Mouse (Mus musculus) limb, embryonic 13.5 days (tissue): Measurements from ENCODE around the gene Tk1. TPM values are rescaled to one million over a fixed set of nuclear protein-coding genes. Genes with fewer than 3 reads are reported as not detected.
"Not testable (repeated sequence)": the region's sequence is repeated elsewhere in the genome, so short reads cannot be mapped to it uniquely, and the experiment has no call there.

Experiments used
- ATAC-seq: fragments of 200-750 bp; cut with Nextera tagmentation; 2 replicates; pipeline ENCODE4 v1.8.0; 2017; ENCODE audit warnings: low read depth, moderate number of reproducible peaks, moderate TSS enrichment; ENCODE audit not compliant: low FRiP score
- H3K27ac ChIP-seq: fragments of 300-500 bp; sonication (generic); 2 replicates; pipeline ENCODE4 v1.5.1; 2015; ENCODE audit warnings: inconsistent platforms, mild to moderate bottlenecking, moderate library complexity
- H3K27me3 ChIP-seq: fragments of 300-500 bp; sonication (generic); 2 replicates; pipeline ENCODE4 v1.6.1; 2015; ENCODE audit warnings: mild to moderate bottlenecking, inconsistent platforms
- H3K36me3 ChIP-seq: fragments of 300-500 bp; sonication (generic); 2 replicates; pipeline ENCODE4 v1.6.1; 2015; ENCODE audit warnings: inconsistent platforms, mild to moderate bottlenecking, moderate library complexity
- H3K4me1 ChIP-seq: fragments of 300-500 bp; sonication (generic); 2 replicates; pipeline ENCODE4 v1.6.1; 2015; ENCODE audit warnings: inconsistent platforms
- H3K4me2 ChIP-seq: fragments of 300-500 bp; sonication (generic); replicated peaks from 2 replicates; pipeline ENCODE4 v1.6.1; 2015; ENCODE audit warnings: inconsistent platforms, mild to moderate bottlenecking, moderate library complexity
- H3K4me3 ChIP-seq: fragments of 300-500 bp; sonication (generic); 2 replicates; pipeline ENCODE4 v1.5.1; 2015; ENCODE audit warnings: moderate library complexity, mild to moderate bottlenecking, inconsistent platforms
- H3K9ac ChIP-seq: fragments of 300-500 bp; sonication (generic); 2 replicates; pipeline ENCODE4 v1.6.1; 2015; ENCODE audit warnings: mild to moderate bottlenecking, inconsistent platforms
- H3K9me3 ChIP-seq: fragments of 300-500 bp; sonication (generic); 2 replicates; pipeline ENCODE4 v1.6.1; 2016; ENCODE audit warnings: inconsistent platforms
- WGBS: fragments of 180-500 bp; shearing (Covaris S2); methylation state at CpG from one replicate; pipeline ENCODE4 v1.1.7; 2015; 5-methylcytosine and 5-hydroxymethylcytosine counted together
- polyA plus RNA-seq: library from polyadenylated mRNA; unstranded; fragments of >200 nt; fragmentation: Nextera tagmentation; extraction: Ambion mirVana; gene quantifications from 2 replicates; pipeline ENCODE4 v1.2.1, GENCODE M21; 2015

Gene Tk1
- polyA plus RNA-seq, 1 experiment from 2014 or later = 133 TPM

DNA sequence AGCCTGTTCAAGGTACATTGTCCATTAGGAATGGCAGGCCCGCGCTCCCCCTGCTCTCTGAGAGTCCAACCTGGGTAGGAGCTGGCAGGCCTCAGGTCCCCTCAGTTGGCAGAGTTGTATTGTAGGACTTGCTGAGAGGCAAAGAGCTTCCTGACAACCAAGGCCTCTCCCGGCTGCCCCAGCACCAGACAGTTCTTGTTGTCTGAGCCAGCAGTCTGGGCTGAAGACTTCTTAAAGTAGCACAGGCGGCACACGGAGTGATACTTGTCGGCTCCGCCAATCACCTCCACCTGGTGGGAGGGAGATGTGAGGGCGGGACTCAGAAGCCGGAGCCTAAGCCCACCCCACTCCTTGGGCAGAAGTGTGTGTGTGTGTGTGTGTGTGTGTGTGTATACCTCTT lies 10.0 kb downstream of the Tk1 start:
- H3K4me3 ChIP-seq, H3K9me3 ChIP-seq, ATAC-seq, H3K4me1 ChIP-seq, H3K9ac ChIP-seq, H3K4me2 ChIP-seq, H3K27me3 ChIP-seq, H3K27ac ChIP-seq: not testable (repeated sequence)
- 82% methylated on average over 9 of the region's 9 CpGs for WGBS
- peaks cover 90% of the 10 kb centered on the region for H3K36me3 ChIP-seq

GRCm38 (mm10) chr11:117814704-117815366 lies 11.1 kb downstream of the Tk1 start:
- no peak for ATAC-seq
- Histone ChIP-seq H3K9me3 (no peaks in the 10 kb centered on the region), H3K27ac (no peak overlapping the region), H3K4me2 (no peak overlapping the region), H3K9ac (no peak overlapping the region), H3K27me3 (no peaks in the 10 kb centered on the region), H3K36me3 (peaks cover 80% of the 10 kb centered on the region), H3K4me1 (peaks cover 18% of the 10 kb centered on the region), H3K4me3 (no peak overlapping the region)
- WGBS = 95% methylated on average over 6 of the region's 6 CpGs

- H3K9me3 ChIP-seq = no peaks in the 10 kb centered on the region
- no peak overlapping the region for H3K4me3 ChIP-seq
- ATAC-seq = no peak
- H3K36me3 ChIP-seq = peaks cover 71% of the 10 kb centered on the region
- no peak overlapping the region for H3K4me2 ChIP-seq
- H3K27me3 ChIP-seq = no peaks in the 10 kb centered on the region
- 83% methylated on average over 5 of the region's 5 CpGs for WGBS
- H3K27ac ChIP-seq = no peak overlapping the region
- H3K4me1 ChIP-seq = peaks cover 22% of the 10 kb centered on the region
- H3K9ac ChIP-seq = no peak overlapping the region
Measured at GRCm38 (mm10) chr11:117813867-117814266, 12.0 kb downstream of the Tk1 start.

- Histone ChIP-seq H3K27ac (peak overlapping the region; percentile 44; the same call in 1 of the 2 replicates), H3K9ac (peak overlapping the region; percentile 81), H3K4me2 (peak overlapping the region; percentile 100), H3K27me3 (no peaks in the 10 kb centered on the region), H3K4me1 (peaks cover 22% of the 10 kb centered on the region), H3K4me3 (peak overlapping the region; percentile 91), H3K9me3 (no peaks in the 10 kb centered on the region), H3K36me3 (peaks cover 38% of the 10 kb centered on the region)
- peak; percentile 76 for ATAC-seq
- under 1% methylated on average over 21 of the region's 21 CpGs for WGBS
Measured at GRCm38 (mm10) chr11:117810401-117811046, 15.4 kb downstream of the Tk1 start.

- ATAC-seq = peak; percentile 77; the same call in 1 of the 2 replicates
- Histone ChIP-seq H3K4me3 (peak within 1 kb of the TSS; percentile 91), H3K4me1 (peaks cover 22% of the 10 kb centered on the region), H3K27me3 (no peaks in the 10 kb centered on the region), H3K9ac (peak within 1 kb of the TSS; percentile 81), H3K4me2 (peak within 1 kb of the TSS; percentile 100), H3K27ac (peak within 1 kb of the TSS; percentile 44), H3K36me3 (peaks cover 30% of the 10 kb centered on the region), H3K9me3 (no peaks in the 10 kb centered on the region)
- under 1% methylated on average over 75 of the region's 75 CpGs for WGBS
Measured at GRCm38 (mm10) chr11:117809407-117810311, 16.2 kb downstream of the Tk1 start, which contains the start of the genes Gm20708 and Syngr2. Gm20708 (plus strand) TSS chr11:117809668. Syngr2 (plus strand) TSS chr11:117809668.

DNA sequence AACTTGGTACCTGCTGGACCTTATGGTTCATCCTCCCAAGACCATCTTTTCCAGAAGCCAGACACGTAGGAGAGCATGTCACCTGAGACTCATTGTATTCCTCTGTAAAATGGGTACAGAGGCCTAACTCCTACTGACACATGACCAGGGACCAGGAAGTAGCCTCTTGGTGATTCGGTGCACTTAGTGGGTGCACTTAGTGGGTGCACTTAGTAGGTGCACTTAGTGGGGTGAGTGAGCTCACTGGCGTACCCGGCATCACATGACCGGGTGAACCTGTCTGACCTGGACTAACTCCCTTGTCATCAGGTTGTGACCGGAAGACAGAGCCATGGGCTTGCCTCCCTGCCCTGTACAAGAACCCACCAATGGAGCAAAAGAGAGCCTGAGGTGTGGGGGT lies 19.1 kb downstream of the Tk1 start:
- Histone ChIP-seq H3K4me3 (no peak overlapping the region), H3K27me3 (no peaks in the 10 kb centered on the region), H3K36me3 (peaks cover under 1% of the 10 kb centered on the region; the same call in 1 of the 2 replicates), H3K9ac (no peak overlapping the region), H3K4me2 (no peak overlapping the region), H3K9me3 (no peaks in the 10 kb centered on the region), H3K27ac (no peak overlapping the region), H3K4me1 (peaks cover 22% of the 10 kb centered on the region)
- WGBS = 90% methylated on average over 6 of the region's 6 CpGs
- ATAC-seq = no peak

DNA sequence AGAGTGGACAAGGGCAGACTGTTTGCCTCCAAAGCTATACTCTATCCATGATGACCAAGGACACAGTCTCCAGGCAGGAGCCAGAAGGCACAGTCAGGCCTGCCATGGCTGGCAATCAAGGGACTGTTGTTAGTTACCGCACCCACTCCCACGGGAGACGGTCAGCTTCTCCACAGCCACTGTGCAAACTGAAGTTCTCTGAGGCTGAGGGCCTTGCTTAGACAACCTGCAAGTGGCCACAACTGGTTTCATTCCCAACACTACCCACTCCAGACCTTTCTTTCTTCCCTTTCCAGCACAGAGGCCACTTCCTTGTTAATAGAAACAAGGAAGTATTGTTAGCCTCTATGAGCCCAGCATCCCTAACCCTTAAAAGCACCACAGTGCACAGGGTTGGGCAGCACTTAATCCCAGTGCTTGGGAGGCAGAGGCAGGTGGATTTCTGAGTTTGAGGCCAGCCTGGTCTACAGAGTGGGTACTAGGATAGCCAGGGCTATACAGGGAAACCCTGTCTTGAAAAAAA lies 22.7 kb downstream of the Tk1 start:
- H3K4me3 ChIP-seq = no peak overlapping the region
- no peaks in the 10 kb centered on the region for H3K27me3 ChIP-seq
- ATAC-seq = no peak
- no peak overlapping the region for H3K27ac ChIP-seq
- H3K4me2 ChIP-seq = no peak overlapping the region
- no peaks in the 10 kb centered on the region for H3K36me3 ChIP-seq
- H3K9ac ChIP-seq = no peak overlapping the region
- 87% methylated on average over 3 of the region's 3 CpGs for WGBS
- H3K9me3 ChIP-seq = no peaks in the 10 kb centered on the region
- H3K4me1 ChIP-seq = 0 out of 2 replicates have a peak, but pooled peaks cover 2% of the 10 kb centered on the region

DNA sequence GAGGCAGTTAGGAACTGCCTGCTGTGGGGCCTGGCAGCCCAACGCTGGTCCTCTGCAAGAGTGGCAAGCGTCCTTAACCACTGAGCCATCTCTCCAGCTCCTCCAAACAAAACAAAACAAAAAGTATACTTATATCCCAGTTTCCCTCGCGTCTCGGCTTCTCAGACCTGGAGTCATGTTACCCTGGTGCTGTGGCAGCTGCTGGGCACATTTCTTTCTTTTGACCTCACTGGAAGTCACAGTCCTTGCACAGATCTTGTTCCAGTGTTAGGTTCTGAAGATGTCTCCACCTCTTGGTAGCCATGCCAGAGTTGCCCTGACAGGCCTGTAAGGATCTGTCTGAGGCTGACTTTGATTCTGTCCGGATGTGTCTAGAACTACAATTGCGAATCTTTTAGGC lies 24.2 kb downstream of the Tk1 start:
- Histone ChIP-seq H3K9me3 (no peaks in the 10 kb centered on the region), H3K4me2 (no peak overlapping the region), H3K9ac (no peak overlapping the region), H3K4me3 (no peak overlapping the region), H3K27me3 (no peaks in the 10 kb centered on the region), H3K27ac (no peak overlapping the region), H3K4me1 (0 out of 2 replicates have a peak, but pooled peaks cover 3% of the 10 kb centered on the region), H3K36me3 (no peaks in the 10 kb centered on the region)
- 64% methylated on average over 7 of the region's 7 CpGs for WGBS
- ATAC-seq = no peak

GRCm38 (mm10) chr11:117800038-117800437 lies 25.9 kb downstream of the Tk1 start:
- no peak overlapping the region for H3K4me2 ChIP-seq
- no peak overlapping the region for H3K9ac ChIP-seq
- WGBS = 83% methylated on average over 7 of the region's 7 CpGs
- H3K4me3 ChIP-seq = no peak overlapping the region
- H3K9me3 ChIP-seq = no peaks in the 10 kb centered on the region
- no peak for ATAC-seq
- H3K4me1 ChIP-seq = 0 out of 2 replicates have a peak, but pooled peaks cover 3% of the 10 kb centered on the region
- H3K36me3 ChIP-seq = no peaks in the 10 kb centered on the region
- no peaks in the 10 kb centered on the region for H3K27me3 ChIP-seq
- no peak overlapping the region for H3K27ac ChIP-seq

GRCm38 (mm10) chr11:117799174-117799573 lies 26.7 kb downstream of the Tk1 start:
- Histone ChIP-seq H3K4me3 (no peak overlapping the region), H3K4me2 (no peak overlapping the region), H3K27me3 (no peaks in the 10 kb centered on the region), H3K27ac (no peak overlapping the region; the same call in 1 of the 2 replicates), H3K9me3 (no peaks in the 10 kb centered on the region; the same call in 1 of the 2 replicates), H3K4me1 (0 out of 2 replicates have a peak, but pooled peaks cover 3% of the 10 kb centered on the region), H3K36me3 (no peaks in the 10 kb centered on the region), H3K9ac (no peak overlapping the region)
- no peak for ATAC-seq
- 72% methylated on average over 5 of the region's 5 CpGs for WGBS

- no peak overlapping the region for H3K4me2 ChIP-seq
- no peaks in the 10 kb centered on the region; the same call in 1 of the 2 replicates for H3K9me3 ChIP-seq
- ATAC-seq = no peak
- H3K4me1 ChIP-seq = 0 out of 2 replicates have a peak, but pooled peaks cover 6% of the 10 kb centered on the region
- no peak overlapping the region; the same call in 1 of the 2 replicates for H3K9ac ChIP-seq
- H3K4me3 ChIP-seq = no peak overlapping the region
- no peak overlapping the region for H3K27ac ChIP-seq
- WGBS = 23% methylated on average over 2 of the region's 2 CpGs
- no peaks in the 10 kb centered on the region for H3K27me3 ChIP-seq
- H3K36me3 ChIP-seq = no peaks in the 10 kb centered on the region
Measured at GRCm38 (mm10) chr11:117798160-117798541, 27.7 kb downstream of the Tk1 start.
